Mouse (Mus musculus) gonadal fat pad, adult 2 months (tissue): ENCODE results near the gene Esp24. TPM values are rescaled to one million over a fixed set of nuclear protein-coding genes. Genes with fewer than 3 reads are reported as not detected.
"Not testable (repeated sequence)": the region's sequence is repeated elsewhere in the genome, so short reads cannot be mapped to it uniquely, and the experiment has no call there.

Experiments
- DNase-seq: peaks from one replicate; pipeline ENCODE4 v3.0.0-alpha.2; 2012; ENCODE audit warnings: low read depth
- polyA plus RNA-seq: library from polyadenylated mRNA; depleted of rRNA; stranded (reverse); fragments of >200 nt; gene quantifications from 2 replicates; pipeline ENCODE4 v1.2.3, GENCODE M21; 2012; rRNA removed

Esp24 gene
- polyA plus RNA-seq = not detected in 2 replicates

- DNase-seq = not testable (repeated sequence)
Measured at GRCm38 (mm10) chr17:39036395-39036794, at the start of gene Esp24. Esp24 (plus strand) TSS chr17:39036695.

DNA sequence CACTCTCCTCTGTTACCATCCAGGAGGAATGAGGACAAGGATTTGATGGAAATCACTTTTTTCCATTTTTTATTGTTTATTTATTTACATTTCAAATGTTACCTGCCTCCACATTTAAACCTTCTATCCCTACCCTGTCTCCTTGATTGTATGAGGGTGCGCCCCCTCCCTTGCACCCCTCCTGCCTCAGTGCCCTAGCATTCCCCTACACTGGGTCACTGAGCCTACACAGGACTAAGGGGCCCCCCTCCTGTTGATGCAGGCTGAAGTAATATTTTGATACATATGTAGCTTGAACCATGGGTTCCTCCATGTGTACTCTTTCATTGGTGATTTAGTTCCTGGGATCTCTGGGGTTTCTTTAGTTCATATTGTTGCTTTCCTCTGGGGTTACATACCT is 26.6 kb upstream of the Esp24 start:
- DNase-seq = no peak

DNA sequence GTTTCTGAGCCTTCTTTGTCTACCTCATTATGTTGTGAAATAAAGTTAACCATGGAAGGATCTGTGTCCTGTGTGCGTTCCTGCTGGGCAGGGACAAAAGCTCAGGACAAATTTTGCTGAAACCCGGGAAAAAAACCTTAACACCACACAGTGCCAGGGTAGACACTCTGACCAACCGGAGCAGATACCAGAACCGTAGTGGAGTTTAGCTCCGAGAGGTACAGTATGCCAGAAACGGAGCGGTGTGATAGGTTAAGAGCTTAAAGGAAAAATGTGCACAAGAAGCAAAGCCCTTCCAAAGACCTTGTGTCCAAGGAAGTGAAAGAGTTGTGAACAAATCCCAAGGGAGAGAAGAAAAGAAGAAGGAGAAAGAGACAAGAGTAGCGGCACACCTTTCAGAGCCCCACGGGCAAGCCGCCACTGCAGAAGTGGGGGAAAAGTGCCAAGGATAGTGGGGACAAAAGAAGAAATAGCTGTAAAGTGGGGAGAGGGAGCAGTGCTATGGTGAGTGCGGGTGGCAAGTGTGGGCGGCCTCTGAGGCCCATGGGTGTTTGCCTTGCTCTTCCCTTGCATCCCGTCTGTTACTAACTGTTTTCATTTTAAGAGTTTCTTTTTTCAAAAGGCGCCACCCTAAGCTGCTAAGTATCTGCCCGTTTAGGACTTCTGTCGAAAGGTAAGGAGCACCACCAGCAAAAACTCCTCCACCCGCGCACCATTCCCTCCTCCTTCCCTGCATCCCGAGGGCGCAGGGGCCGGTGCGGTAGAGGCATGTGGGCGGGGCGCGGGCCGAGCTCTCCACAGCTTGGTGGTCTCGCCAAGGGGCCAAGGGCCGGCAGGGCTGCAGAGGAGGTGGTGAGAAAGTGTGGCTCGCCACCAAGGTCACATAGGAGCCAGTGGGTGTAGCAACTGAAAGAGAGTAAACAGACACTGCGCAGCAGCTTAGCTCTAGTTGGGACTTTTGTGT is 25.5 kb upstream of the Esp24 start:
- DNase-seq = no peak

GRCm38 (mm10) chr17:39017184-39017583 is 19.3 kb upstream of the Esp24 start:
- no peak for DNase-seq

DNA sequence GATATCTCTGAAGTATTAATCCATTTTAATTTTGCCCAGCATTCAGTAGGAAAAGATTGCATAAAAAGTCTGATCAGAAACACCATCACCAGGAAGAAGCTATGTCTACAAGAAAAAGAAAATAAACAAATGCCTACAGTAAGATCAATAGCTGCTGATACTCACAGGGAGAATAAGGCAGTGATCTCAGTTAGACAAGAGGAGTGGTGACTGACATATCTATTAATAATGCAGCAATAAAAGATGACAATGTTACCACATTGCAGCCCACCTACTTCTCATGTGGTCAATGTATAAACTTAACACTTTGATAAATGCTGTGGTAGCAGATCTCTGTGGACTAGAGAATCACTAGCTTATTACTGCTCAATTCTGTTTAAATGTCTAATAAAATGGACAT is 6.7 kb downstream of the Esp24 start, which contains the start of gene Gm21903:
Gene Gm21903 (minus strand): TSS at position 101 of the 400 bp plus-strand sequence.
- no peak for DNase-seq

DNA sequence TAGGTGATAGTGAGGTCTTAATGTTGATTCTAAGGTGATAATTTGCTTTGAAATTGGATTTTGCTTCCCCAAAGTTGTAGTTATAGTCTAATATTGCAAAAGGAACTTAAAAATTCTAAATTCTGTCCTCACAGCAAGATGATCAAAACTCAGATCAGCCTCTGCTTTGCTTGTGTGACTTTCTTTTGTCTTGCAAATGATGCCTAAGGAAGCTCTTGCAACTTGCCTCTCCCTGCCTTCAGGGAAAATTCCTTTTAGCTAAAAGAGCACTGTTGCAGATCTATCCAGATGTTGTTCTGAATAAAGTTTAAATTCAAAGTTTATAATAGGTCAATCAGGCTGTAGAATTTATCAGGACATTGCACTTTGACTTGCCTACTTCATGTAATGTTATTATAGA is 27.1 kb downstream of the Esp24 start:
- DNase-seq = no peak

GRCm38 (mm10) chr17:39076937-39077336 is 40.4 kb downstream of the Esp24 start, which contains the start of gene Esp23:
Esp23 (minus strand) TSS chr17:39077037.
- DNase-seq = no peak

Other genes starting within 250 kb of the Esp24 start
- gene Gm21903, start 6.6 kb downstream of the Esp24 start, polyA plus RNA-seq = not detected in 2 replicates
- gene Esp23, start 40.3 kb downstream of the Esp24 start, polyA plus RNA-seq = not detected in 2 replicates
- gene Esp22, start 58.6 kb downstream of the Esp24 start, polyA plus RNA-seq = not detected in 2 replicates